Mouse (Mus musculus) liver, embryonic 13.5 days (tissue): ENCODE measurements around the gene Rpl22. TPM values are rescaled to one million over a fixed set of nuclear protein-coding genes. Genes with fewer than 3 reads are reported as not detected.

Experiments used
- ATAC-seq: fragments of 200-750 bp; cut with Nextera tagmentation; 2 replicates; pipeline ENCODE4 v1.8.0; 2017; ENCODE audit warnings: low read depth, mild to moderate bottlenecking, moderate number of reproducible peaks, moderate library complexity
- DNase-seq: peaks from one replicate; pipeline ENCODE4 v3.0.0; 2022
- H3K27ac ChIP-seq: fragments of 300-500 bp; sonication (generic); 2 replicates; pipeline ENCODE4 v1.5.1; 2015; ENCODE audit warnings: moderate library complexity, mild to moderate bottlenecking, inconsistent platforms
- H3K27me3 ChIP-seq: fragments of 300-500 bp; sonication (generic); 2 replicates; pipeline ENCODE4 v1.6.1; 2015; ENCODE audit warnings: mild to moderate bottlenecking, inconsistent platforms
- H3K36me3 ChIP-seq: fragments of 300-500 bp; sonication (generic); 2 replicates; pipeline ENCODE4 v1.6.1; 2015; ENCODE audit warnings: mild to moderate bottlenecking, inconsistent platforms
- H3K4me1 ChIP-seq: fragments of 300-500 bp; sonication (generic); replicated peaks from 2 replicates; pipeline ENCODE4 v1.6.1; 2015; ENCODE audit warnings: inconsistent platforms
- H3K4me2 ChIP-seq: fragments of 300-500 bp; sonication (generic); 2 replicates; pipeline ENCODE4 v1.6.1; 2015; ENCODE audit warnings: inconsistent platforms, mild to moderate bottlenecking, moderate library complexity
- H3K4me3 ChIP-seq: fragments of 300-500 bp; sonication (generic); replicated peaks from 2 replicates; pipeline ENCODE4 v1.5.1; 2015; ENCODE audit warnings: mild to moderate bottlenecking, inconsistent platforms
- H3K9ac ChIP-seq: fragments of 300-500 bp; sonication (generic); 2 replicates; pipeline ENCODE4 v1.6.1; 2015; ENCODE audit warnings: mild to moderate bottlenecking, inconsistent platforms
- H3K9me3 ChIP-seq: fragments of 300-500 bp; sonication (generic); replicated peaks from 2 replicates; pipeline ENCODE4 v1.6.1; 2016; ENCODE audit warnings: inconsistent platforms
- WGBS: fragments of 180-500 bp; shearing (Covaris S2); methylation state at CpG from one replicate; pipeline ENCODE4 v1.1.7; 2015; ENCODE audit not compliant: insufficient replicate concordance; 5-methylcytosine and 5-hydroxymethylcytosine counted together
- polyA plus RNA-seq: library from polyadenylated mRNA; unstranded; fragments of >200 nt; fragmentation: Nextera tagmentation; extraction: Ambion mirVana; gene quantifications from 2 replicates; pipeline ENCODE4 v1.2.1, GENCODE M21; 2015

Gene Rpl22
- polyA plus RNA-seq, result 353 and 381 TPM in 2 replicates

DNA sequence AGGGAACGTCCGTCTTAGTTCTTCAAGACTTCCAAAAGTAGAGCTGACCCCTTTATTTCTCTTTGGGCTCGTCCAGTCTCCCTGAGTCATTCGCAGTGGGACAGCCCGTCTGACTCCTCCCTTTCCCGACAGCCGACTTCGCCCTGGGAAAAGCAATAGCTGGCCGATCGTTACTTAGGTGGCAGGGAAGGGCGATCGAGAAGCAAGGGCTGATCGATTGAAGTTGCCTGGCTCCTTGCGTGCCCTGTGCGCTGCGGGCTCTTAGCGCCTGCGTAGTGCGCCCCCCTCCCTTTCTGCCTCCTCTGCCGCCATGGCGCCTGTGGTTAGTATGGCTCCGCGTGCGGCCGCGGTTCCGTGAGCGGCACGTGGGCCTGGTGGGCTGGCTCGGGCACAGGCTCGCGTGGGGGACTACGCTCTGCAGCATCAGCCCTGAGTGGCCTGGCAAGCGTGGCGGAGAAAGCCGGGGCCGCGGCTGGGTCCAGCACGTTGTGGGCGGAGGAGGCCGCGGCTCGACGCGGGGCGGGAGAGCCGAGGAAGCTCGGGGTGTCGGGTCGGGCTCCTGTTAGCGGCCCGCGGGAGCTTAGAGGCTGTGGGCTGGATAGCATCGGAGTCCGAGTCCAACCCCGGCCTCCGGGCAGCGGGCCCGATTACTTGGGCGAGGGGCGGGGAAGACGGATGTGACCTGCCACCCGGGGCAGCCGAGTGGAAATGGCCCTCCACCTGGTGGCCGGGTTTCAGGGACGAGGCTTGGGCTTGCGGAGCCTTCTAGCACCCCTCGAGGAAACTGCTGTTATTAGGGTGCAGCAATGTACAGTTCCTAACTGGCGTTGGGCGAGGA lies at the start of gene Rpl22:
Gene Rpl22, plus strand, starts transcription at position 169 of the 838 bp plus-strand sequence.
- WGBS, result under 1% methylated on average over 70 of the region's 70 CpGs
- DNase-seq, result peak; percentile 94
- Histone ChIP-seq H3K4me3 (peak within 1 kb of the TSS; percentile 84), H3K9ac (peak within 1 kb of the TSS; percentile 89), H3K27ac (peak within 1 kb of the TSS; percentile 80), H3K4me2 (peak within 1 kb of the TSS; percentile 91), H3K9me3 (no peaks in the 10 kb centered on the region), H3K27me3 (no peaks in the 10 kb centered on the region), H3K4me1 (peaks cover 40% of the 10 kb centered on the region), H3K36me3 (peaks cover 34% of the 10 kb centered on the region)
- ATAC-seq, result peak; percentile 94

DNA sequence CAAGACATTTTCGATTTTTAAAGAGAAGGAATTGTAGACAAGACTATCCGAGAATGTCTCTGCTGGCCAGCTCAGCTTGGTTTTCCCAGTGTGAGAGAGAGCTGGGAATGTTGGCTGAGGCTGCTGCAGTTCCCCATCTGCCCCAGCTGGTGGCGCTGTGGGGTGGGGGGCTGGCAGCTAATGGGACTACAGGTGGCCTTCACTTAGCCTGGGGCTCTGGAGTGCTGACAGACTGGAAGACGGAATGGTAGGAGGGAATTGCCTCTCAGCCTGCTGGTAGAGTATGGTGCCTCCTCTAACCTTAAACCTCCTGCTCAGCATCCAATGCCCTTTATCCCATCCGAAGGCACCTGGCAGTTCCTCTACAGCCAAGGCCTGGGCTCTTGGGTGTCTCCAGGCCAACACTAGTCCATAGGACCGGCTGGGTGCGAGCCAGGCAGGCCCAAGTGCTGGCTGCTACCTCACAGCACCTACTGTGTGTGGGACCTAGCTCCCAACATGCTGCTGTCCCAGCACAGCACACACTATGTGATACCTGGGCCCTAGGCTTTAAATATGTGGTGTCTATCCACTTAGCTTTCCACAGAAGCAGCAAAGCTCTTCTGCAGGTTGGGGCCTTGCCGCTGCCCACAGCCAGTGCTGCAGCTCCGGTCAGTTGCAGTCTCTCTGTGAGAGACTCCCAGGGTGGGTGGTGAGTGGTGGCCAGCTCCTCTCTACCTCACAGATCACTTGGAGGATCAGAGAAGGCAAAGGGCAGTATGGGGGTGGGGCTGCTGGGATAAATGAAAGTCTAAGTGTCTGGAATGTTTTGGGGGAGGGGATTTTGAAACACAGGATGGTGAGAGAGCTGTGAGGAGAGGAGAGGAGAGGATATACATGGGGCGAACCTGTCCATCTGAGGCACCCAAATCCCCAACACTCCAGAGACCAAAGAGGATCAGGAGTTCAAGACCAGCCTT lies 48.9 kb upstream of the Rpl22 start:
- peaks cover 23% of the 10 kb centered on the region for H3K4me1 ChIP-seq
- no peaks in the 10 kb centered on the region for H3K36me3 ChIP-seq
- 48% methylated on average over 10 of the region's 10 CpGs for WGBS
- DNase-seq (no peak), ATAC-seq (no peak)
- H3K4me3 ChIP-seq, result no peak overlapping the region
- H3K27ac ChIP-seq, result no peak overlapping the region
- H3K9ac ChIP-seq, result no peak overlapping the region
- no peaks in the 10 kb centered on the region for H3K9me3 ChIP-seq
- peaks cover 75% of the 10 kb centered on the region for H3K27me3 ChIP-seq
- H3K4me2 ChIP-seq, result no peak overlapping the region

DNA sequence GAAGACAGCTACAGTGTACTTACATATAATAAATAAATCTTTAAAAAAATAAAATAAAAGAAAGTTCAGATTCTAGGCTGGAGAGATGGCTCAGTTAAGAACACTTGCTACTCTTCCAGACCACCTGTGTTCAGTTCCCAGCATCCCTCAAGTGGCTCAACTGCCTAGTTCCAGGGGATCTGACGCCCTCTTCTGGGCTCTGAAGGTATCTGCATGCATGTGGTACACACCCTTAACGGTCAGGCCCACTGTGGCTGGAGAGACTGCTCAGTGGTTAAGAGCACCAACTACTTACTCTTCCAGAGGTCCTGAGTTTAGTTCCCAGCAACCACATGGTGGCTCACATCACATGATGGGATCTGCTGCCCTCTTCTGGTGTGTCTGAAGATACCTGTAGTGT lies 47.6 kb upstream of the Rpl22 start:
- Histone ChIP-seq H3K27ac (no peak overlapping the region), H3K27me3 (peaks cover 75% of the 10 kb centered on the region), H3K4me3 (no peak overlapping the region), H3K4me1 (peaks cover 19% of the 10 kb centered on the region), H3K36me3 (no peaks in the 10 kb centered on the region), H3K9me3 (no peaks in the 10 kb centered on the region), H3K9ac (no peak overlapping the region), H3K4me2 (no peak overlapping the region)
- ATAC-seq (no peak), DNase-seq (no peak)
- 58% methylated on average over 2 of the region's 2 CpGs for WGBS

GRCm38 (mm10) chr4:152278986-152279385 lies 46.6 kb upstream of the Rpl22 start:
- WGBS, result 78% methylated on average over 23 of the region's 23 CpGs
- no peak overlapping the region for H3K4me2 ChIP-seq
- H3K27me3 ChIP-seq, result peaks cover 75% of the 10 kb centered on the region
- DNase-seq (no peak), ATAC-seq (no peak)
- no peak overlapping the region for H3K9ac ChIP-seq
- no peaks in the 10 kb centered on the region for H3K36me3 ChIP-seq
- peaks cover 22% of the 10 kb centered on the region for H3K4me1 ChIP-seq
- H3K27ac ChIP-seq, result no peak overlapping the region
- H3K4me3 ChIP-seq, result no peak overlapping the region
- no peaks in the 10 kb centered on the region for H3K9me3 ChIP-seq

DNA sequence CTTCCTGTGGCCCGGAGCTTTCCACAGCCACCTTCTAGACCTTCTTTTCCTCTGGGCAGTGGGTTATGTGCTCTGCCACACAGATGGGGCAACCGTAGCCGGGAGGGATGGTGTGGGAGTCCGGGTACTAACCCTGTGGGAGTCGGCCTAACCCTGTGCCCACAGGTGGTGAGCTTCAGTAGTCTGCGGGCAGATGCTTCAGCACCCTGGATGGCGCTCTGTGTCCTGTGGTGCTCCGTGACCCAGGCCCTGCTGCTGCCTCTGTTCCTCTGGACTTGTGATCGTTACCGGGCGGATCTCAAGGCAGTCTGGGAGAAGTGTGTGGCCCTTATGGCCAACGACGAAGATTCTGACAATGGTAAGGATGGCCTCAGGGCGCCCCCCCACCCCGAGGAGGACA lies 43.9 kb upstream of the Rpl22 start:
- Histone ChIP-seq H3K9ac (no peak overlapping the region), H3K9me3 (no peaks in the 10 kb centered on the region), H3K36me3 (no peaks in the 10 kb centered on the region), H3K4me1 (peaks cover 19% of the 10 kb centered on the region), H3K27ac (no peak overlapping the region), H3K27me3 (peaks cover 75% of the 10 kb centered on the region), H3K4me3 (no peak overlapping the region), H3K4me2 (no peak overlapping the region)
- ATAC-seq (no peak), DNase-seq (no peak)
- 40% methylated on average over 15 of the region's 15 CpGs for WGBS

GRCm38 (mm10) chr4:152282721-152283120 lies 42.8 kb upstream of the Rpl22 start:
- no peak overlapping the region for H3K27ac ChIP-seq
- H3K4me3 ChIP-seq, result peak overlapping the region; percentile 27
- H3K36me3 ChIP-seq, result no peaks in the 10 kb centered on the region
- 13% methylated on average over 34 of the region's 34 CpGs for WGBS
- peaks cover 19% of the 10 kb centered on the region for H3K4me1 ChIP-seq
- H3K4me2 ChIP-seq, result peak overlapping the region; percentile 41
- H3K9me3 ChIP-seq, result no peaks in the 10 kb centered on the region
- ATAC-seq (no peak), DNase-seq (no peak)
- H3K27me3 ChIP-seq, result peaks cover 82% of the 10 kb centered on the region
- H3K9ac ChIP-seq, result no peak overlapping the region

DNA sequence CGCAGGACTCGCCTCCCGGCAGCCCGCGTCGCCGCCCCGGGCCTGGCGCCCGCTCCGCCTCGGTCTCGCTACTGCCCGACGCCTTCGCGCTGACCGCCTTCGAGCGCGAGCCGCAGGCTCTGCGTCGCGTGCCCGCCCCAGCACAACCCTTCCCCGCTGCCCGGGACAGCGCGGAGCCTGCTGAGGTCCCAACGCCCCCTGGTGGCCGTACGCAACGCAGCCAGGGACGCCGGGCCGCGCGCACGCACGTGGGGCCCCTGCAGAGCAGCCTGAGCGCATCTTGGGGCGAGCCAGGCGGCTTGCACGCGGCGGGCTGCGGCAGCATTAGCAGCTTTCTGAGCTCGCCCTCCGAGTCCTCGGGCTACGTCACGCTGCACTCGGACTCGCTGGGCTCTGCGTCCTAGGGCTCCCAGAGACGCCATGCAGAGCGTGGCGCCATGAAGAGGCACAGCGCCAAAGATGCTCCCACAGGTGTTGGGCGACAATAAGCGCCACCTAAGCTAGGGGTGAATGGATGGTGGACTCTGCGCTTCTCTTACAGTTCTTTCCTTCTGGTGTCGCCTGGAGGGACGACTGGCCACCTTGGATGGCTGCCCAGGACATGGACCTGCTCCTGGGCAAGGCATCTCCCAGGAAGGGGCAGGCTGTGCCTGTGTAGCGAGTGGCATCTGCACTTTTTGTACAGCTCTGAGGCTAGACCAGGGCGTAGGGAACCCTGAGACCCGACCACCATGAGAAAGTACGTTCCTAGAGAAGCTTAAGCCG lies 42.2 kb upstream of the Rpl22 start:
- H3K36me3 ChIP-seq, result no peaks in the 10 kb centered on the region
- peaks cover 19% of the 10 kb centered on the region for H3K4me1 ChIP-seq
- WGBS, result 3% methylated on average over 70 of the region's 70 CpGs
- peak overlapping the region; percentile 27 for H3K4me3 ChIP-seq
- ATAC-seq (peak; percentile 73), DNase-seq (peak; percentile 65)
- no peaks in the 10 kb centered on the region for H3K9me3 ChIP-seq
- H3K27ac ChIP-seq, result no peak overlapping the region
- no peak overlapping the region for H3K9ac ChIP-seq
- peak overlapping the region; percentile 41 for H3K4me2 ChIP-seq
- peaks cover 88% of the 10 kb centered on the region for H3K27me3 ChIP-seq

- WGBS, result under 1% methylated on average over 10 of the region's 10 CpGs
- no peak overlapping the region for H3K9ac ChIP-seq
- ATAC-seq (no peak), DNase-seq (no peak)
- H3K27me3 ChIP-seq, result peaks cover 91% of the 10 kb centered on the region
- no peak overlapping the region for H3K27ac ChIP-seq
- H3K4me2 ChIP-seq, result no peak overlapping the region
- no peak overlapping the region for H3K4me3 ChIP-seq
- H3K9me3 ChIP-seq, result no peaks in the 10 kb centered on the region
- H3K36me3 ChIP-seq, result no peaks in the 10 kb centered on the region
- peaks cover 19% of the 10 kb centered on the region for H3K4me1 ChIP-seq
Measured at GRCm38 (mm10) chr4:152285505-152285904, 40.0 kb upstream of the Rpl22 start.

DNA sequence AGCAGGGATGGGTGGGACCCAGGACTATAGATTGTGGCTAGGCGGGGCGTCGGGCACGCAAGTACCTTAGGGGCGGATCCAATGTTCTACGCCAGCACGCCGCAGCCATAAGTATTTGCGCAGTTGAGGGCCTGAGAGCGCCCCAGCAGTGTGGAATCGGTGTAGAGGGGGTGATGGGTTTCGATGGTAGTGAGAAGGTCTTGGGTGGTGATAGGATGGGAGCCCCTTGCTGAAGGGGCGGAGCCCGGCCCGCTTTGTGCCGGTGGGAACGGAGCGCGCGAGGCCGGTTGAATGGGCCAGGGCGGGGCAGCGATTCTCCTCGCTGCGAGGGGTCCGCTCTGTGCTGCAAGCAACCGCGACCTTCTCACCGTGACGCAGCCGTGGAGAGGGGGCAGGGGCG lies 39.4 kb upstream of the Rpl22 start:
- DNase-seq (no peak), ATAC-seq (0 out of 2 replicates have a peak, but pooled peaks have one; percentile 19)
- Histone ChIP-seq H3K9ac (no peak overlapping the region), H3K36me3 (no peaks in the 10 kb centered on the region), H3K27me3 (peaks cover 91% of the 10 kb centered on the region), H3K9me3 (no peaks in the 10 kb centered on the region), H3K4me2 (peak overlapping the region; percentile 48), H3K27ac (no peak overlapping the region), H3K4me3 (peak overlapping the region; percentile 13), H3K4me1 (peaks cover 19% of the 10 kb centered on the region)
- WGBS, result 3% methylated on average over 32 of the region's 32 CpGs

DNA sequence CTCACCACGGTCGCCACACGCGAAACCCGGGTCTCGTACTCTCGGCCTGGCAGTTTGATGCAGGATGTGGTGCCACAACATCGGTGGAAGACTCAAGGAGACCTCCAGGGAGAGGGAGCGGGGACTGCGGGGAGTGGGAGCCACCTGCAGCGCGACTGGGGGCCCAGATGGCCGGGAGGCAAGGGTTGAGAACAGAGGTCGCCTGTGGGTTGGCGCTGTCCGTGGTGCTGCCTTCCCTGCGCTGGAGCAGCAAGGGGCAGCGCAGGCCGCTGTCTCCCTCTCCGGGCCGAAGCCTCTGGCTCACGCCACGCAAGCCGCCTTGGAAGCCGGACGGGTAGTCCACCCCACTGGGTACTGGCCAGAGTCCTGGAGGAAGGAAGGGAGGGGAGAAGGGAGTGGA lies 38.7 kb upstream of the Rpl22 start:
- H3K9me3 ChIP-seq, result no peaks in the 10 kb centered on the region
- H3K4me2 ChIP-seq, result no peak overlapping the region
- no peak for ATAC-seq
- no peak overlapping the region for H3K9ac ChIP-seq
- 10% methylated on average over 26 of the region's 26 CpGs for WGBS
- H3K36me3 ChIP-seq, result no peaks in the 10 kb centered on the region
- no peak overlapping the region for H3K27ac ChIP-seq
- H3K27me3 ChIP-seq, result peaks cover 91% of the 10 kb centered on the region
- H3K4me3 ChIP-seq, result no peak overlapping the region
- H3K4me1 ChIP-seq, result peaks cover 19% of the 10 kb centered on the region
- DNase-seq, result peak; percentile 44
